In the genomic region with DNA sequence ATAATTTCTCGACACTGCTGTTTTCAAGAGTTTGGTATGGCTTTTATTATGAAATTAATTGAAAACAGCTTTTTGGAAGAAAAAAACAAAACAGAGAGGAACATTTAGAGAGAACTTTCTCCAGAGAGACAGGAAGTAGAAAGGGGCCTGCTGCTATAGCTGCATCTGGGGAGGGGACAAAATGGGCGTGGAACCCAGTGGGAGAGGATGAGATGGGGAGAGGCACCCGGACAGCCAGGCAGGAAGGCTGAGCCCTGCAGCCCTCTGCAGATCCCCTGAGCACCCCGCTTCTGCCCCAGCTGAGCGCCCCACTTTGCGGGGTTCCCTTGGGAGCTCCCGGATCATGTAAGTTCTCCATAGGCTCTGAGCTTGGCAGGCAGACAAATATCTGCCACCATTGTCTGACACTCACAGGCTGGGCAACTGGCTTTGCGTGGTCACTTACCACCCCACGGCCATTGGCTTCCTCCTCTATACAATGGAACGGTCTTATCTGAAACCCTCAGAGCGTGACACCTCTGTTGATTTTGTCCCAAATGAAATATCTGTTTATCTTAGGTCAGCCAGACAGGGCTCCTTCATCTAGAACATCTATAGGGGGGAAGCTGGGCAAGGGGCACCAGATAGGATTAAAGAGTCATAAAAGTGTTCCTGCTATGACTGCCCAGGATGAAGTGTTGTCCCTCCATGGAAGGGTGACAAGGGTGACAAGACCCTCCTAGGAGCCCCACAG, we compare ENCODE assay signal across 13 mouse cellular contexts. TPM values are rescaled to one million over a fixed set of nuclear protein-coding genes. Genes with fewer than 3 reads are reported as not detected.
DNase-seq lines count a peak whose midpoint lies in the region; ATAC-seq lines count a peak whose summit lies in the region.
"Had no signal": no experiment of that assay in that cellular context is flagged by ENCODE, and none has a peak within 500 bp of the region (broad histone marks: within the 10 kb centered on the region; RNA-seq: fewer than 3 reads in every experiment).

No protein-coding gene starts in this region.

- peak; percentile 40 to 60 for DNase-seq in heart, adult 18-20 months
- DNase-seq in 3T3-L1 (ENCODE audit: low read depth, low spot score) = peak; percentile 52
- DNase-seq in T-cell, adult 2 months (ENCODE audit: low spot score) = no peak
- DNase-seq in liver, embryonic 11.5 days (ENCODE audit: low spot score) = no peak
- DNase-seq in lung, postnatal 14 days = no peak
- DNase-seq: embryo, embryonic 11 days; left cerebral cortex, postnatal 4 days had no signal

- no peaks in the 10 kb centered on the region for H3K36me3 ChIP-seq in heart, embryonic 11.5 days (ENCODE audit: control insufficient read depth, insufficient read depth, low read length)
- H3K36me3 ChIP-seq in embryonic facial prominence, embryonic 15.5 days = no peaks in the 10 kb centered on the region
- no peaks in the 10 kb centered on the region for H3K36me3 ChIP-seq in limb, embryonic 12.5 days
- no peaks in the 10 kb centered on the region for H3K36me3 ChIP-seq in liver, embryonic 11.5 days (ENCODE audit: control insufficient read depth, insufficient read depth, low read length)

- peaks cover 7% of the 10 kb centered on the region for H3K4me1 ChIP-seq in heart, embryonic 11.5 days (ENCODE audit: control insufficient read depth, insufficient read depth, low read length)
- peaks cover 35% of the 10 kb centered on the region for H3K4me1 ChIP-seq in embryonic facial prominence, embryonic 15.5 days
- peaks cover 37% of the 10 kb centered on the region for H3K4me1 ChIP-seq in limb, embryonic 12.5 days (replicated peaks)
- no peaks in the 10 kb centered on the region for H3K4me1 ChIP-seq in liver, embryonic 11.5 days (replicated peaks; ENCODE audit: control insufficient read depth, insufficient read depth, low read length)

- H3K27me3 ChIP-seq in heart, embryonic 11.5 days (ENCODE audit: control insufficient read depth, insufficient read depth, low read length) = no peaks in the 10 kb centered on the region
- H3K27me3 ChIP-seq in embryonic facial prominence, embryonic 15.5 days = no peaks in the 10 kb centered on the region
- no peaks in the 10 kb centered on the region for H3K27me3 ChIP-seq in limb, embryonic 12.5 days
- no peaks in the 10 kb centered on the region; the same call in 1 of the 2 replicates for H3K27me3 ChIP-seq in liver, embryonic 11.5 days (replicated peaks; ENCODE audit: control insufficient read depth, insufficient read depth, low read length)

- whole genome bisulfite sequencing in heart, embryonic 11.5 days (ENCODE audit: insufficient replicate concordance) = 54% methylated on average over 11 of the region's 11 CpGs
- WGBS in embryonic facial prominence, embryonic 15.5 days = 34% methylated on average over 11 of the region's 11 CpGs
- 57% methylated on average over 11 of the region's 11 CpGs for WGBS in limb, embryonic 12.5 days
- 40% methylated on average over 11 of the region's 11 CpGs for WGBS in liver, embryonic 11.5 days

- no peak overlapping the region for H3K9ac ChIP-seq in heart, embryonic 11.5 days (ENCODE audit: low read depth, low read length)
- no peak overlapping the region for H3K9ac ChIP-seq in embryonic facial prominence, embryonic 15.5 days
- H3K9ac ChIP-seq in limb, embryonic 12.5 days (replicated peaks) = no peak overlapping the region
- H3K9ac ChIP-seq in liver, embryonic 11.5 days (ENCODE audit: low read depth, low read length) = no peak overlapping the region

- ATAC-seq in heart, embryonic 11.5 days (replicated peaks; ENCODE audit: insufficient number of reproducible peaks, low FRiP score, low TSS enrichment) = no peak
- peak; percentile 72; the same call in 1 of the 2 replicates for ATAC-seq in embryonic facial prominence, embryonic 15.5 days (ENCODE audit: insufficient number of reproducible peaks, low FRiP score, low TSS enrichment, low read depth)
- ATAC-seq in limb, embryonic 12.5 days (ENCODE audit: insufficient number of reproducible peaks, insufficient read depth, low FRiP score, low TSS enrichment, low read depth) = no peak
- no peak for ATAC-seq in liver, embryonic 11.5 days (replicated peaks; ENCODE audit: low FRiP score)
- ATAC-seq: hindbrain, postnatal 0 days had no signal

- no peak overlapping the region for H3K4me2 ChIP-seq in heart, embryonic 11.5 days
- peak overlapping the region; percentile 19 for H3K4me2 ChIP-seq in embryonic facial prominence, embryonic 15.5 days (replicated peaks)
- H3K4me2 ChIP-seq in limb, embryonic 12.5 days = no peak overlapping the region
- no peak overlapping the region for H3K4me2 ChIP-seq in liver, embryonic 11.5 days

- no peaks in the 10 kb centered on the region for H3K9me3 ChIP-seq in heart, embryonic 11.5 days (replicated peaks; ENCODE audit: control insufficient read depth, low read length)
- H3K9me3 ChIP-seq in embryonic facial prominence, embryonic 15.5 days (replicated peaks) = no peaks in the 10 kb centered on the region
- H3K9me3 ChIP-seq in limb, embryonic 12.5 days = no peaks in the 10 kb centered on the region
- no peaks in the 10 kb centered on the region for H3K9me3 ChIP-seq in liver, embryonic 11.5 days (ENCODE audit: control insufficient read depth, low read length)
- H3K9me3 ChIP-seq: megakaryocyte, embryonic 14.5 days had no signal

- no peak overlapping the region for H3K4me3 ChIP-seq in heart, embryonic 11.5 days (ENCODE audit: low read depth, low read length)
- H3K4me3 ChIP-seq in embryonic facial prominence, embryonic 15.5 days (replicated peaks) = 0 out of 2 replicates have a peak overlapping the region, but pooled peaks have one; percentile 9
- no peak overlapping the region for H3K4me3 ChIP-seq in limb, embryonic 12.5 days (replicated peaks)
- H3K4me3 ChIP-seq in liver, embryonic 11.5 days (ENCODE audit: low read depth, low read length) = no peak overlapping the region

- H3K27ac ChIP-seq in heart, embryonic 11.5 days (ENCODE audit: low read depth, low read length) = no peak overlapping the region
- peak overlapping the region; percentile 84 for H3K27ac ChIP-seq in embryonic facial prominence, embryonic 15.5 days (replicated peaks)
- peak overlapping the region; percentile 70; the same call in 1 of the 2 replicates for H3K27ac ChIP-seq in limb, embryonic 12.5 days
- H3K27ac ChIP-seq in liver, embryonic 11.5 days (ENCODE audit: low read depth, low read length) = no peak overlapping the region
- H3K27ac ChIP-seq: hindbrain, postnatal 0 days had no signal

RNA-seq across cellular contexts. Expression of a gene that starts 2.5 kb away (rescaled TPM):
- 10 to 100 TPM; 10.5 to 13.0 TPM for total RNA-seq in heart, adult 18-20 months (2021)
- 7.7 and 9.9 TPM in 2 replicates for polyA plus RNA-seq in heart, embryonic 11.5 days (2014; fragmentation: Nextera tagmentation; extraction: Ambion mirVana)
- 24.9 and 31.1 TPM in 2 replicates for polyA plus RNA-seq in embryonic facial prominence, embryonic 15.5 days (2015; fragmentation: Nextera tagmentation; extraction: Ambion mirVana)
- polyA plus RNA-seq in limb, embryonic 12.5 days (2016; fragmentation: Nextera tagmentation; extraction: Ambion mirVana) = 10.6 and 11.9 TPM in 2 replicates
- 24.2 and 28.5 TPM in 2 replicates for polyA plus RNA-seq in liver, embryonic 11.5 days (2014; fragmentation: Nextera tagmentation; extraction: Ambion mirVana)
- total RNA-seq: neutrophil, adult 5-6 weeks had no signal

RNA-seq across cellular contexts. Expression of a gene that starts 47.8 kb away (rescaled TPM):
- total RNA-seq in heart, adult 18-20 months (2021) = under 1 TPM in 1 of 2 experiments, not detected in 1; 0.12 TPM
- 0.48 and 0.67 TPM in 2 replicates for polyA plus RNA-seq in heart, embryonic 11.5 days (2014; fragmentation: Nextera tagmentation; extraction: Ambion mirVana)
- polyA plus RNA-seq in embryonic facial prominence, embryonic 15.5 days (2015; fragmentation: Nextera tagmentation; extraction: Ambion mirVana) = 0.55 and 0.67 TPM in 2 replicates
- 0.14 and 0.32 TPM in 2 replicates for polyA plus RNA-seq in limb, embryonic 12.5 days (2016; fragmentation: Nextera tagmentation; extraction: Ambion mirVana)
- 0.11 and 0.21 TPM in 2 replicates for polyA plus RNA-seq in liver, embryonic 11.5 days (2014; fragmentation: Nextera tagmentation; extraction: Ambion mirVana)
- total RNA-seq: neutrophil, adult 5-6 weeks had no signal

Comparison
In these comparisons a context has a peak if more than half of its experiments do, and no peak if none do; other contexts are left out.
1. DNase-seq: peak in heart, adult 18-20 months (2 of 2) and 3T3-L1 (single experiment); none in T-cell, adult 2 months (single experiment), liver, embryonic 11.5 days (single experiment) and lung, postnatal 14 days (single experiment).
2. H3K27ac ChIP-seq: peak in embryonic facial prominence, embryonic 15.5 days (single experiment) and limb, embryonic 12.5 days (single experiment); none in heart, embryonic 11.5 days (single experiment) and liver, embryonic 11.5 days (single experiment).